33 mouse cellular contexts compared by ENCODE assay signal in the genomic region with DNA sequence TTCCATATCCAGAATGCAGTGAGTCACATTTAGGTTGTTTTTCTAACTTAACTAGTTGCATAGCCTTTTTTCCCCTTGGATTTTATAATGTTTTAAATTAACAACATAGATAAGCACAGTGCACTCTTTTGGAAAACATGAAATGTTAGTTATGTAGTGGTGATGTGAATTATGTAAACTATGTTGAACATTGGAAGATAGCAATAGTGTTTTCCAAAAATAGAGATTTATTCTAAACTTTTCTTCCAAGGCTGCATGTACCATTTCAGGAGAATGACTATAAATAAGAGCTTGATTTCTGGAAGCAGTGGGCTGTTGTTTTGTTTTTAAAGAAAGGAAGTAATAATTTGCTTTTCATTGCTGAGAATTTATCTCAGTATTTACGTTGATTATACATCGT.
"Had no signal": no experiment of that assay in that cellular context is flagged by ENCODE, and none has a peak within 500 bp of the region (broad histone marks: within the 10 kb centered on the region; RNA-seq: fewer than 3 reads in every experiment).

No protein-coding gene starts in this region.

- H3K9ac ChIP-seq: heart, embryonic 12.5 days; heart, embryonic 13.5 days; heart, embryonic 15.5 days; hindbrain, embryonic 12.5 days; hindbrain, embryonic 13.5 days; hindbrain, embryonic 14.5 days; hindbrain, embryonic 15.5 days; intestine, embryonic 15.5 days had no signal

- ATAC-seq: hindbrain, embryonic 16.5 days; hindbrain, postnatal 0 days; inflammation-experienced regulatory T-cells, adult 6 months; intestine, embryonic 15.5 days; intestine, embryonic 16.5 days; intestine, postnatal 0 days had no signal

- H3K4me3 ChIP-seq: heart, embryonic 10.5 days; heart, embryonic 12.5 days; heart, embryonic 13.5 days; heart, embryonic 15.5 days; hindbrain, embryonic 10.5 days; hindbrain, embryonic 12.5 days; hindbrain, embryonic 13.5 days; hindbrain, embryonic 15.5 days; intestine, embryonic 15.5 days; layer of hippocampus, adult 2 months; left cerebral cortex, adult 2 months had no signal

- H3K9me3 ChIP-seq: heart, embryonic 10.5 days; heart, embryonic 12.5 days; heart, embryonic 13.5 days; heart, embryonic 15.5 days; hindbrain, embryonic 10.5 days; hindbrain, embryonic 12.5 days; hindbrain, embryonic 13.5 days; hindbrain, embryonic 15.5 days; intestine, embryonic 15.5 days had no signal

- H3K4me1 ChIP-seq: heart, embryonic 10.5 days; heart, embryonic 12.5 days; heart, embryonic 13.5 days; heart, embryonic 15.5 days; hindbrain, embryonic 10.5 days; hindbrain, embryonic 12.5 days; hindbrain, embryonic 13.5 days; hindbrain, embryonic 15.5 days; intestine, embryonic 15.5 days had no signal

- H3K27me3 ChIP-seq: heart, embryonic 12.5 days; heart, embryonic 13.5 days; heart, embryonic 15.5 days; hindbrain, embryonic 12.5 days; hindbrain, embryonic 13.5 days; hindbrain, embryonic 15.5 days; intestine, embryonic 15.5 days had no signal

- H3K4me2 ChIP-seq: heart, embryonic 11.5 days; heart, embryonic 12.5 days; heart, embryonic 13.5 days; heart, embryonic 15.5 days; hindbrain, embryonic 12.5 days; hindbrain, embryonic 13.5 days; hindbrain, embryonic 14.5 days; hindbrain, embryonic 15.5 days; intestine, embryonic 15.5 days had no signal

- DNase-seq: heart, postnatal 10 days; heart, postnatal 14 days; heart, postnatal 36 days; heart, postnatal 4 days; kidney, adult 11 months; kidney, adult 18-20 months; kidney, adult 2 months; kidney, adult 8-10 months; kidney, adult 9 months; kidney, postnatal 10 days; kidney, postnatal 14 days; kidney, postnatal 25 days; kidney, postnatal 36 days; layer of hippocampus, adult 9-11 months; layer of hippocampus, postnatal 36 days had no signal

- H3K27ac ChIP-seq: heart, embryonic 10.5 days; heart, embryonic 13.5 days; heart, embryonic 15.5 days; hindbrain, embryonic 10.5 days; hindbrain, embryonic 12.5 days; hindbrain, embryonic 13.5 days; hindbrain, embryonic 14.5 days; hindbrain, embryonic 15.5 days; hindbrain, postnatal 0 days; intestine, embryonic 15.5 days; layer of hippocampus, adult 2 months; left cerebral cortex, adult 2 months had no signal
